10 mouse cellular contexts compared by ENCODE assay signal in genomic region chr4:148890442-148890841, GRCm38 (mm10).
DNase-seq lines count a peak whose midpoint lies in the region; ATAC-seq lines count a peak whose summit lies in the region.
"Had no signal": no experiment of that assay in that cellular context is flagged by ENCODE, and none has a peak within 500 bp of the region (broad histone marks: within the 10 kb centered on the region; RNA-seq: fewer than 3 reads in every experiment).

No protein-coding gene starts in this region.

- no peak for ATAC-seq in heart, embryonic 11.5 days (replicated peaks; ENCODE audit: insufficient number of reproducible peaks, low FRiP score, low TSS enrichment)
- no peak for ATAC-seq in neural tube, embryonic 11.5 days (ENCODE audit: insufficient read depth, low FRiP score, low TSS enrichment)
- ATAC-seq in limb, embryonic 15.5 days (ENCODE audit: insufficient number of reproducible peaks, low FRiP score, low TSS enrichment, low read depth), result no peak
- ATAC-seq in monocyte, adult 5-6 weeks (replicated peaks; ENCODE audit: insufficient number of reproducible peaks, low FRiP score, low TSS enrichment, poor library complexity, severe bottlenecking), result no peak

- H3K27ac ChIP-seq in heart, embryonic 11.5 days (ENCODE audit: low read depth, low read length), result no peak overlapping the region
- peak overlapping the region; percentile 64; the same call in 1 of the 2 replicates for H3K27ac ChIP-seq in neural tube, embryonic 11.5 days (ENCODE audit: low read depth, low read length)
- no peak overlapping the region for H3K27ac ChIP-seq in limb, embryonic 15.5 days
- H3K27ac ChIP-seq: liver, embryonic 14.5 days had no signal

- H3K4me1 ChIP-seq in heart, embryonic 11.5 days (ENCODE audit: control insufficient read depth, insufficient read depth, low read length), result peaks cover 39% of the 10 kb centered on the region
- peaks cover 32% of the 10 kb centered on the region for H3K4me1 ChIP-seq in neural tube, embryonic 11.5 days (ENCODE audit: control insufficient read depth, insufficient read depth, low read length)
- peaks cover 17% of the 10 kb centered on the region for H3K4me1 ChIP-seq in limb, embryonic 15.5 days

- WGBS in heart, embryonic 11.5 days (ENCODE audit: insufficient replicate concordance), result 62% methylated on average over 8 of the region's 8 CpGs
- WGBS in neural tube, embryonic 11.5 days, result 42% methylated on average over 8 of the region's 8 CpGs
- WGBS in limb, embryonic 15.5 days, result 65% methylated on average over 8 of the region's 8 CpGs

- intact Hi-C loops in heart, postnatal 25 days (cut with DNase I), result no loop called here

- no peaks in the 10 kb centered on the region for H3K36me3 ChIP-seq in heart, embryonic 11.5 days (ENCODE audit: control insufficient read depth, insufficient read depth, low read length)
- no peaks in the 10 kb centered on the region for H3K36me3 ChIP-seq in neural tube, embryonic 11.5 days (ENCODE audit: control insufficient read depth, insufficient read depth, low read length)
- no peaks in the 10 kb centered on the region for H3K36me3 ChIP-seq in limb, embryonic 15.5 days

- H3K27me3 ChIP-seq in heart, embryonic 11.5 days (ENCODE audit: control insufficient read depth, insufficient read depth, low read length), result peaks cover 20% of the 10 kb centered on the region
- peaks cover 86% of the 10 kb centered on the region for H3K27me3 ChIP-seq in neural tube, embryonic 11.5 days (ENCODE audit: control insufficient read depth, insufficient read depth, low read length)
- peaks cover 83% of the 10 kb centered on the region for H3K27me3 ChIP-seq in limb, embryonic 15.5 days

- 0 out of 2 replicates have a peak overlapping the region, but pooled peaks have one; percentile 50 for H3K9ac ChIP-seq in heart, embryonic 11.5 days (ENCODE audit: low read depth, low read length)
- H3K9ac ChIP-seq in neural tube, embryonic 11.5 days (ENCODE audit: low read length), result no peak overlapping the region
- H3K9ac ChIP-seq in limb, embryonic 15.5 days, result no peak overlapping the region
- H3K9ac ChIP-seq: liver, embryonic 14.5 days had no signal

- no peaks in the 10 kb centered on the region for H3K9me3 ChIP-seq in heart, embryonic 11.5 days (replicated peaks; ENCODE audit: control insufficient read depth, low read length)
- no peaks in the 10 kb centered on the region for H3K9me3 ChIP-seq in neural tube, embryonic 11.5 days (ENCODE audit: control insufficient read depth, low read length)
- no peaks in the 10 kb centered on the region for H3K9me3 ChIP-seq in limb, embryonic 15.5 days

- no peak for DNase-seq in heart, postnatal 25 days (ENCODE audit: low spot score)
- DNase-seq in neural tube, embryonic 11.5 days (ENCODE audit: low spot score), result no peak
- DNase-seq in neural tube, embryonic 10.5 days (ENCODE audit: extremely low spot score, low spot score), result no peak
- no peak for DNase-seq in cerebellum, adult 8-10 months
- DNase-seq in testis, postnatal 10 days (ENCODE audit: low spot score), result no peak
- DNase-seq: cerebellum, adult 11 months had no signal

- H3K4me2 ChIP-seq in heart, embryonic 11.5 days, result peak overlapping the region; percentile 59
- H3K4me2 ChIP-seq in neural tube, embryonic 11.5 days (ENCODE audit: low read depth), result peak overlapping the region; percentile 45
- peak overlapping the region; percentile 61; the same call in 1 of the 2 replicates for H3K4me2 ChIP-seq in limb, embryonic 15.5 days

- H3K4me3 ChIP-seq in heart, embryonic 11.5 days (ENCODE audit: low read depth, low read length), result no peak overlapping the region
- no peak overlapping the region for H3K4me3 ChIP-seq in neural tube, embryonic 11.5 days (ENCODE audit: low read depth, low read length)
- H3K4me3 ChIP-seq in limb, embryonic 15.5 days, result peak overlapping the region; percentile 32; the same call in 1 of the 2 replicates
